Mouse (Mus musculus): Measurements from ENCODE around the gene Ciao1.

GRCm38 (mm10) chr2:127278162-127278561 lies 30.5 kb upstream of the Ciao1 start:
- TF ChIP-seq POLR2A (IDR thresholded peaks at IDR 0.05; ENCODE audit: control insufficient read depth, extremely low read depth, insufficient read depth, low read length, poor library complexity) (no peak), CTCF (IDR thresholded peaks at IDR 0.05; ENCODE audit: borderline replicate concordance, control insufficient read depth, extremely low read depth, insufficient read depth, low read length, poor library complexity) (no peak)

All from thymus, adult 2 months (tissue).